Mouse (Mus musculus): ENCODE measurements around the gene Faf1. TPM values are rescaled to one million over a fixed set of nuclear protein-coding genes. Genes with fewer than 3 reads are reported as not detected.

Faf1 gene
- polyA plus RNA-seq, 1 experiment from 2014 or later, result 11.1 TPM

- ATAC-seq (ENCODE audit: low read depth), result no peak
- H3K4me2 ChIP-seq (ENCODE audit: low read depth, low read length), result no peak overlapping the region
- WGBS (ENCODE audit: insufficient replicate concordance), result 69% methylated on average over 1 of the region's 1 CpGs
Observed at GRCm38 (mm10) chr4:109735754-109736153, 59.4 kb downstream of the Faf1 start.

GRCm38 (mm10) chr4:109743984-109744383 lies 67.6 kb downstream of the Faf1 start:
- WGBS (ENCODE audit: insufficient replicate concordance), result 77% methylated on average over 2 of the region's 2 CpGs
- no peaks in the 10 kb centered on the region for H3K4me1 ChIP-seq (ENCODE audit: control insufficient read depth, low read depth, low read length)
- no peak overlapping the region for H3K27ac ChIP-seq (ENCODE audit: low read length)
- H3K9ac ChIP-seq (ENCODE audit: low read depth, low read length), result no peak overlapping the region
- no peak overlapping the region for H3K4me2 ChIP-seq (ENCODE audit: low read depth, low read length)
- H3K27me3 ChIP-seq (ENCODE audit: control insufficient read depth, insufficient read depth, low read depth, low read length), result no peaks in the 10 kb centered on the region
- H3K4me3 ChIP-seq (ENCODE audit: low read depth, low read length), result no peak overlapping the region
- no peaks in the 10 kb centered on the region for H3K9me3 ChIP-seq (replicated peaks; ENCODE audit: control insufficient read depth, low read length)
- no peak for ATAC-seq (ENCODE audit: low read depth)
- H3K36me3 ChIP-seq (ENCODE audit: control insufficient read depth, insufficient read depth), result no peaks in the 10 kb centered on the region

More at GRCm38 (mm10) chr4:109735754-109736153, 59.4 kb downstream of the Faf1 start:
- H3K4me3 ChIP-seq (ENCODE audit: low read depth, low read length), result no peak overlapping the region
- no peak overlapping the region for H3K27ac ChIP-seq (ENCODE audit: low read length)
- H3K4me1 ChIP-seq (ENCODE audit: control insufficient read depth, low read depth, low read length), result no peaks in the 10 kb centered on the region
- H3K9ac ChIP-seq (ENCODE audit: low read depth, low read length), result no peak overlapping the region
- no peaks in the 10 kb centered on the region for H3K9me3 ChIP-seq (replicated peaks; ENCODE audit: control insufficient read depth, low read length)
- no peaks in the 10 kb centered on the region for H3K27me3 ChIP-seq (ENCODE audit: control insufficient read depth, insufficient read depth, low read depth, low read length)
- H3K36me3 ChIP-seq (ENCODE audit: control insufficient read depth, insufficient read depth), result no peaks in the 10 kb centered on the region; the same call in 1 of the 2 replicates

GRCm38 (mm10) chr4:109759031-109759430 lies 82.6 kb downstream of the Faf1 start:
- no peak for ATAC-seq (ENCODE audit: low read depth)
- Histone ChIP-seq H3K9me3 (replicated peaks; ENCODE audit: control insufficient read depth, low read length) (no peaks in the 10 kb centered on the region), H3K9ac (ENCODE audit: low read depth, low read length) (no peak overlapping the region), H3K4me1 (ENCODE audit: control insufficient read depth, low read depth, low read length) (no peaks in the 10 kb centered on the region), H3K4me2 (ENCODE audit: low read depth, low read length) (no peak overlapping the region), H3K4me3 (ENCODE audit: low read depth, low read length) (no peak overlapping the region), H3K36me3 (ENCODE audit: control insufficient read depth, insufficient read depth) (no peaks in the 10 kb centered on the region), H3K27me3 (ENCODE audit: control insufficient read depth, insufficient read depth, low read depth, low read length) (no peaks in the 10 kb centered on the region), H3K27ac (ENCODE audit: low read length) (no peak overlapping the region)
- 44% methylated on average over 2 of the region's 2 CpGs for WGBS (ENCODE audit: insufficient replicate concordance)

GRCm38 (mm10) chr4:109759901-109760300 lies 83.5 kb downstream of the Faf1 start:
- Histone ChIP-seq H3K36me3 (ENCODE audit: control insufficient read depth, insufficient read depth) (no peaks in the 10 kb centered on the region), H3K27me3 (ENCODE audit: control insufficient read depth, insufficient read depth, low read depth, low read length) (no peaks in the 10 kb centered on the region), H3K4me2 (ENCODE audit: low read depth, low read length) (no peak overlapping the region), H3K9me3 (replicated peaks; ENCODE audit: control insufficient read depth, low read length) (no peaks in the 10 kb centered on the region), H3K4me3 (ENCODE audit: low read depth, low read length) (no peak overlapping the region), H3K27ac (ENCODE audit: low read length) (no peak overlapping the region), H3K4me1 (ENCODE audit: control insufficient read depth, low read depth, low read length) (no peaks in the 10 kb centered on the region), H3K9ac (ENCODE audit: low read depth, low read length) (no peak overlapping the region)
- WGBS (ENCODE audit: insufficient replicate concordance), result 74% methylated on average over 2 of the region's 2 CpGs
- ATAC-seq (ENCODE audit: low read depth), result no peak

GRCm38 (mm10) chr4:109760501-109760900 lies 84.1 kb downstream of the Faf1 start:
- Histone ChIP-seq H3K4me3 (ENCODE audit: low read depth, low read length) (no peak overlapping the region), H3K27me3 (ENCODE audit: control insufficient read depth, insufficient read depth, low read depth, low read length) (no peaks in the 10 kb centered on the region), H3K9ac (ENCODE audit: low read depth, low read length) (no peak overlapping the region), H3K27ac (ENCODE audit: low read length) (no peak overlapping the region), H3K4me2 (ENCODE audit: low read depth, low read length) (no peak overlapping the region), H3K36me3 (ENCODE audit: control insufficient read depth, insufficient read depth) (no peaks in the 10 kb centered on the region), H3K9me3 (replicated peaks; ENCODE audit: control insufficient read depth, low read length) (no peaks in the 10 kb centered on the region), H3K4me1 (ENCODE audit: control insufficient read depth, low read depth, low read length) (no peaks in the 10 kb centered on the region)
- no peak for ATAC-seq (ENCODE audit: low read depth)
- WGBS (ENCODE audit: insufficient replicate concordance), result 51% methylated on average over 3 of the region's 3 CpGs

GRCm38 (mm10) chr4:109762768-109763501 lies 86.5 kb downstream of the Faf1 start:
- no peak overlapping the region for H3K4me3 ChIP-seq (ENCODE audit: low read depth, low read length)
- 77% methylated on average over 7 of the region's 7 CpGs for WGBS (ENCODE audit: insufficient replicate concordance)
- H3K4me1 ChIP-seq (ENCODE audit: control insufficient read depth, low read depth, low read length), result no peaks in the 10 kb centered on the region
- no peaks in the 10 kb centered on the region for H3K9me3 ChIP-seq (replicated peaks; ENCODE audit: control insufficient read depth, low read length)
- H3K27me3 ChIP-seq (ENCODE audit: control insufficient read depth, insufficient read depth, low read depth, low read length), result no peaks in the 10 kb centered on the region
- H3K4me2 ChIP-seq (ENCODE audit: low read depth, low read length), result no peak overlapping the region
- H3K27ac ChIP-seq (ENCODE audit: low read length), result no peak overlapping the region
- no peak for ATAC-seq (ENCODE audit: low read depth)
- no peaks in the 10 kb centered on the region for H3K36me3 ChIP-seq (ENCODE audit: control insufficient read depth, insufficient read depth)
- H3K9ac ChIP-seq (ENCODE audit: low read depth, low read length), result no peak overlapping the region

- no peaks in the 10 kb centered on the region for H3K9me3 ChIP-seq (replicated peaks; ENCODE audit: control insufficient read depth, low read length)
- 65% methylated on average over 1 of the region's 1 CpGs for WGBS (ENCODE audit: insufficient replicate concordance)
- no peak overlapping the region for H3K9ac ChIP-seq (ENCODE audit: low read depth, low read length)
- H3K27me3 ChIP-seq (ENCODE audit: control insufficient read depth, insufficient read depth, low read depth, low read length), result no peaks in the 10 kb centered on the region
- no peak overlapping the region for H3K4me3 ChIP-seq (ENCODE audit: low read depth, low read length)
- no peak overlapping the region for H3K4me2 ChIP-seq (ENCODE audit: low read depth, low read length)
- H3K27ac ChIP-seq (ENCODE audit: low read length), result no peak overlapping the region
- no peaks in the 10 kb centered on the region for H3K4me1 ChIP-seq (ENCODE audit: control insufficient read depth, low read depth, low read length)
- no peaks in the 10 kb centered on the region for H3K36me3 ChIP-seq (ENCODE audit: control insufficient read depth, insufficient read depth)
- ATAC-seq (ENCODE audit: low read depth), result no peak
Observed at GRCm38 (mm10) chr4:109769071-109769470, 92.7 kb downstream of the Faf1 start.

GRCm38 (mm10) chr4:109782577-109783114 lies 106.3 kb downstream of the Faf1 start:
- 90% methylated on average over 4 of the region's 4 CpGs for WGBS (ENCODE audit: insufficient replicate concordance)
- Histone ChIP-seq H3K36me3 (ENCODE audit: control insufficient read depth, insufficient read depth) (no peaks in the 10 kb centered on the region), H3K9ac (ENCODE audit: low read depth, low read length) (no peak overlapping the region), H3K4me3 (ENCODE audit: low read depth, low read length) (no peak overlapping the region), H3K27me3 (ENCODE audit: control insufficient read depth, insufficient read depth, low read depth, low read length) (no peaks in the 10 kb centered on the region), H3K4me2 (ENCODE audit: low read depth, low read length) (no peak overlapping the region), H3K4me1 (ENCODE audit: control insufficient read depth, low read depth, low read length) (no peaks in the 10 kb centered on the region), H3K9me3 (replicated peaks; ENCODE audit: control insufficient read depth, low read length) (no peaks in the 10 kb centered on the region), H3K27ac (ENCODE audit: low read length) (no peak overlapping the region)
- no peak for ATAC-seq (ENCODE audit: low read depth)

GRCm38 (mm10) chr4:109789347-109790001 lies 113.1 kb downstream of the Faf1 start:
- Histone ChIP-seq H3K4me2 (ENCODE audit: low read depth, low read length) (no peak overlapping the region), H3K27me3 (ENCODE audit: control insufficient read depth, insufficient read depth, low read depth, low read length) (no peaks in the 10 kb centered on the region), H3K4me3 (ENCODE audit: low read depth, low read length) (no peak overlapping the region), H3K4me1 (ENCODE audit: control insufficient read depth, low read depth, low read length) (peaks cover 3% of the 10 kb centered on the region; the same call in 1 of the 2 replicates), H3K9me3 (replicated peaks; ENCODE audit: control insufficient read depth, low read length) (no peaks in the 10 kb centered on the region), H3K27ac (ENCODE audit: low read length) (no peak overlapping the region), H3K9ac (ENCODE audit: low read depth, low read length) (no peak overlapping the region), H3K36me3 (ENCODE audit: control insufficient read depth, insufficient read depth) (no peaks in the 10 kb centered on the region)
- no peak for ATAC-seq (ENCODE audit: low read depth)
- 68% methylated on average over 4 of the region's 4 CpGs for WGBS (ENCODE audit: insufficient replicate concordance)
